Mouse (Mus musculus) 3134 (cell line): Measurements from ENCODE around the gene Aftph.

Source experiments
- DNase-seq: peaks from one replicate; pipeline ENCODE4 v3.0.0-alpha.2; 2011; ENCODE audit warnings: low spot score; ENCODE audit not compliant: insufficient read length; ENCODE audit errors: extremely low read depth

The Aftph gene

DNA sequence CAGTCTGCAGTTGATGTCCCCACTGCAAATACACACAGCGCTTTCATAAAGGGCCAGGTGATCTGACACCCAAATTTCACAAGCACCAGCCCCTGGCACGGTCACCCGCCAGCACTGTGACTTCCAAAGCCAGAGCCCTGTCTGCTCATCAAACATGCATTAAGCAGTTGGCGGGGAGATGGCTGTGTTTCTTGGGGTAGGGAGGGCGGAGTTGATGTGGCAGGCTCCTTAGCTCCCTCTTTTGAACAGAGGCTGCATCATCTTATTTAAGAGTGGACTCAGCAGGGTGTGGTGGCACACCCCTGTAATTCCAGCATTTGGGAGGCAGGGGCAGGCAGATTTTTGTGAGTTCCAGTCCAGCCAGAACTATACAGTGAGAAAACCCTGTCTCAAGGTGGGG, 91.9 kb downstream of the Aftph start:
- DNase-seq, result no peak

DNA sequence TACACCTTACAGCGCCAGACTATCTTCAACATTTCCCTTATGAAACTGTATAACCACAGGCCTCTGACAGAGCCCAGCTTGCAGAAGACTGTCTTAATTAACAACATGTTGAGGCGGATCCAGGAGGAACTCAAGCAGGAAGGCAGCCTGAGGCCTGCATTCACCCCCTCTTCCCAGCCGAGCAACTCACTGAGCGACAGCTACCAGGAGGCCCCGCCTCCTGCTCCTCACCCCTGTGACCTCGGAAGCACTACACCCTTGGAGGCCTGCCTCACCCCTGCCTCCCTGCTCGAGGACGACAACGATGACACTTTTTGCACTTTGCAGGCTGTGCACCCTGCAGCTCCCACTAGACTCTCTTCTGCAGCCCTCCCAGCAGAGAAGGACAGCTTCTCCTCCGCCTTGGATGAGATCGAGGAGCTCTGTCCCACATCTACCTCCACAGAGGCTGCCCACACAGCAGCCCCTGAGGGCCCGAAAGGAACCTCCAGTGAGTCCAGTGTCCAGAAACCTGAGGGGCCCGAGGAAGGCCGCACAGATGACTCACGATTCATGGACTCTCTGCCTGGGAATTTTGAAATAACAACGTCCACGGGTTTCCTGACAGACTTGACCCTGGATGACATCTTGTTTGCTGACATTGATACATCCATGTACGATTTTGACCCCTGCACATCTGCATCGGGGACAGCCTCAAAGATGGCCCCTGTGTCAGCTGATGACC, 93.3 kb downstream of the Aftph start:
- DNase-seq, result no peak

DNA sequence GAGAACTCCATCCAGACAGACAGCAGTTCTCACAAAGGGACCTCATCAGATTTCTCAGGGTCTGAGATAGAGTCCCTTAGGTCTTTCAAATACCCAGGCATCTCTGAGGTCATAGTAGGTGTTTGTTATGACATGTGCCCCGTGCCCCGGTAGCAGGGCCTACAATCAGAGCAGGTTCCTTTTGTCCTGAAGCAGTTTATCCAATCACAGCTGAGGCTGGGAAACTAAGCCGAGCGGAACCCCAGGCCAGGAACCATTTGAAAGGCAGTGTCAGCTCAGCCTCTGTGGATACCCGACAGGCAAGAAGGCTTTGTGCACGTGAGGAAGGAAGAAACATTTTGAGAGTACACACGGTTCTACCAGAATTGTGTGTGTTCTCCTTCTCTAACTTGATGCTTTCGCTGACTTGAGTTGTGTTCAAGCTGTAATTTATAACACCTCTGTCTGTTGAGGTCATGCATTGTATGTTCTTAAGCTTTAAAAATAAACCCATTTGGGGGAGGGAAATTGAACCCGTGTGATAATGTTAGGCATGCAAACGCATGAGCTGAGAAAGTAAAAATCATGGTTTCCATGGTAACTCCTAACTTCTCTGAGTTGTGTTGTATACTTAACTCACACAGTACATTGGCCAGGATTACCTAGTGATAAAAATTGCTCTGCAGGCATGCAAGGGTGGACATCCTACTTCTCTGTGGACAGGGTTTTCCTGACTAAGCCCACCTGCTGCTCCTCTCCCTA, 94.2 kb downstream of the Aftph start:
- DNase-seq, result no peak

DNA sequence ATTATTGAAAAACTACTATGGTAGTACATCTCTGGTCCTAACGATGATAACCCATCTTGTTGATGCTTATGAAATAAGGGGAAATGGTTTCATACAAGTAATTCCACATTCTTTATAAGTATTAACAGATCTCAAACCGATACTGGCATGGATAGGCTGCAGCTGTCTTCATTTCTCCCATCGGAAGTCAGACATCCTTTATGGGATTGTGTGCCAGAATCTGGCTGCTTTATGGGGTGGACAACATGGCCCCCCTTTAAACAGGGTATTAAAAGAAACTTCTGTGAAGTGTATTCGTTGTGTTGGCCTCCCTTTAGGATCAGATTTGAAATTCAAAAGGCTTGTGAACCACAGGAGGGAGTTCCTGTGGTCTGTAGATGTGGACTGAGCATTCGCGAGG, 95.2 kb downstream of the Aftph start:
- no peak for DNase-seq

DNA sequence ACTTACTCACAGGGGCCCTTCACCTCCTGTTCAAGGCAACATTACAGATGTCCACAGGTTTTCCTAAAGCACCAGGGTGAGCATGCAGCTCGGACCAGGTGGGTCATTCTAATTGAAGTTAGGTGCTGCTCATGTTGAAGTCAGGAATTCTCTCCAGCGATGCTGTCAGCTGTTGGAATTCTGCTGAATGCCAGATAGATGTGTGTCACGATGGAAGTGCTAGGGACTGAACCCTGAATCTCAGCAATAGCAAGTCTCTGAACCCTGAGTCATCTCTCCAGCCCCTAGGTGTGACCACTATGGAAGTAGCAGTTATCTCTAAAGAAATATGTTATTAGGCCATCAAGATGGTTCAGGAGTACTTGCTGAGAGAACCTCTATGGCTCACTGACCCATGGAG, 95.9 kb downstream of the Aftph start:
- no peak for DNase-seq

DNA sequence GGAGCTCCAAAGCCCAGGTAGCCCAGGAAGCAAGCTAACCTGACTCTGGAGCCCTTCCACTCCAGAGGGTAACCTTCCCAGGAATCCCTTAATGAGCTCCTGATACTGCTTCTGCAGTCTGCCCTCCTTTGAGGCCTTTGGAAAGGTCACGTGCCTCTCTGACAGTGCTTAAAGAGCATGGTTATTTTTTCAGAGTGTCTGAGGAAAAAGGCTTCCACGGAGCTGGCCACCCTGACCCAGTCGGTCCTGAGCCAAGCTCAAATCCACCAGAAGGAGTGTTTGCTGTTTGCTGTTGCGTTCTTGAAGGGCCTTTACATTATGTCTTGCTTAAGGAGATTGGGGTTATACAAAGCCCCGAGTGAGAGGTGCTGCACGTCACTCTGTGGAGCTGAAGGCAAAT, 96.5 kb downstream of the Aftph start:
- no peak for DNase-seq

DNA sequence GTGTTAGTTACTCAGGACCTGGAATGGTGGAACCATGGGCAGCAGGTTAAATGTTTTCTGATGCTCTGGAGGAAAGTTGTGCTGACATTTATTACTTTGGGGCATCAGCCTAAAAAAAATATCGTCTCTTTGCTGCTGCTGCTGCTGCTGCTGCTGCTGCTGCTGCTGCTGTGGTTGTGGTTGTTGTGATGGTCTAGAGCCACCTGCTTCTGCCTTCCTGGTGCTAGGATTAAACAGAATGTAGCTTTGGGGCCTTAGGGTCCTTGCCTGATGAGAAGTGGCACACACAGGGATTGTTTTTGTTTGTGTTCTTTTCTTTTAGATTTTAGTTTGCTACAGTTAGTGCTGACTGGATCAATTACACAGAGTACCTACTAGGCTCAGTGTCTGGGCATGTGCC, 97.2 kb downstream of the Aftph start:
- no peak for DNase-seq

DNA sequence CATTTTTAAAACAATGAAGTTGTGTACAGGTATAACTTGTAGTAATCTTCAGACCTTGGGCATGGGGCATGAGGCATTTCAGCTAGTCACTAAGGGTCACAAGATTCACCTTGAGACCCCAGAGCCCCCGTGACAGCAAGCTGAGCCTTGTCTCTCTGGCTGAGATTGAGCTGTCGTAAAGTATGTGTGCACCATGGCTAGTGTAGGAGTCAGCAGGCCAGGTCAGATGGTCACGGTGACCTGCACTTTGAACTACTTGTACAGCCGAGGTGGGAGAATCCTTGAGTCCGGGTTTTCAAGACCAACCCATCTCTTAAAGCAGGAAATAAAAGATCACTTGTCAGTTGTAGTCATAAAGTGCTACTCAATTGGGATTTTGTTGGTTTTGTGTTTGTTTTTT, 98.2 kb downstream of the Aftph start:
- no peak for DNase-seq

DNA sequence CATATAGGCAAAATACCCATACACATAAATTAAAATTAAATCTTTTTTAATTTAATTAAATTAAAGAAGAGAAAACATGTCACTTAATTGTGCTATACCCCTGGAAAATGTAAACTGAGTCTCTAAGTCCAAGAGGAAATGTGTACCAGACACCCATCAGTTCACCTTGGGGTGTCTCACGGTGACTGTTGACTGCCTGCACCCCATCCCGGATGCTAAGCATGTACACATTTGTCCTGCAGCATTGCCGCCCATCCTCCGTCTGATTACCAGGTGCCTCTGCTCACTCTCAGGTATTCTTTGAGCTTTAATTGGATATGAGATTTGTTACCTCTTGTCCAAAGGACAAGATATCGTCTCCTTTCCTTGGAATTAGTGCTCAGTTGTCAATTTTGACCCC, 99.1 kb downstream of the Aftph start:
- DNase-seq, result no peak

DNA sequence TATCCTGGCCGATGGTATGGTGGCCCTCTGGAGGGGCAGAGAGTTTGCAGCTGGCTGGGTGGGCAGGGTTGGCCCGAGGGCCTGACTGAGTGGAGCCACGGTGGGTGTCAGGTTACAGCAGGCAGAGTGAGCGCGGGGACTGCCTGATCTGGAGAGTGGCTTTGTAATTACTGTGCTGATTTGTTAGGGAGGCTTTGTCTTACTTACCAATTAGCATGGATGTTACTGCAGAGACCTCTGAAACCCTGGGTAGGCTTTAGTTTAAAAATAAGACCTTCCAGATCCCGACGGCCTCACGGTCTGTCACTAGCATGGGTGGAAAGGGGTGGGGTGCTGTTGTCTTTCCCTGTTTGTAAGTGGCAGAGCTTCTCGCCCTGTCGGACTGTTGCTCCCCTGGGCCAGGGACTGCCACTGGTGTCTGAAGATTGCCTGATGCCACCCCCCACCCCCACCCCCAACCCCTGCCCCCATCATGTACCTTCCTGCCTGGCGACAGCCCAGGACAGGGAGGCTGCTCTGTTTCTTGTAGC, 101.4 kb downstream of the Aftph start:
- DNase-seq, result peak; percentile 50

DNA sequence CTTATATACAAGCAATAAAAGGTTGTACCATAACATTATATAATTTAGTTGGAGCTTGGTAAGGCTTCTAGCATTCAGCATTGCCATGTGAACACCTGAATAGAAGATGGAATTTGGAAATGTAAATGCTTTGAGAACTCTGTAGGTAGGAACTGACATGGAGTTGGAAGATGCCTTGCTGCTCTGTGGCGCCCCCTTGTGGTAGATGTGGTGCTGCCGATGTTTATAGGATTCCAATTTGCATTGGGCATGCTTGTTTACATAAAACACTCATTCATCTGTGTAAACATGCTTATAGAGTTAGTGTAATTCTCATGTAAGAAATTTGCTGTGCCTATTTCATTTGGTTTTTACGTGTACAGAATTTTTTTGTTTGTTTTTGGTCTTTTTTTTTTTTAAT, 102.5 kb downstream of the Aftph start:
- DNase-seq, result no peak

DNA sequence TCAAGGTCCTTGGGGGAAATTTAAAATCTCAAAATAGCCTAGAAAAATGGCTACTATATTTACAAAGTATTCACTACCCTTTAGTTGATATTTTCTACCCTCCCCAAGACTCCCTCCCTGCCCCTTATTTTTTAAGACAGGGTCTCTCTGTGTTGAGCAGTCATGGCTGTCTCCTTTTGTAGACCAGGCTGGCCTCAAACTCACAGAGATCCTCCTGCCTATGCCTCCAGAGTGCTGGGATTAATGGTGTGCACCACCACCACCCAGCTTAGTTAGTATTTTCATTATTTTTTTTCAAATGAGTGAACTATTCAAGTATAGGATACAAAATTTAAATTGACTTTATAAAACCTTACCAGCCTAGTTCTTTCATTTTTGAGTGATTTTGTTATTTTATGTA, 104.3 kb downstream of the Aftph start:
- no peak for DNase-seq

DNA sequence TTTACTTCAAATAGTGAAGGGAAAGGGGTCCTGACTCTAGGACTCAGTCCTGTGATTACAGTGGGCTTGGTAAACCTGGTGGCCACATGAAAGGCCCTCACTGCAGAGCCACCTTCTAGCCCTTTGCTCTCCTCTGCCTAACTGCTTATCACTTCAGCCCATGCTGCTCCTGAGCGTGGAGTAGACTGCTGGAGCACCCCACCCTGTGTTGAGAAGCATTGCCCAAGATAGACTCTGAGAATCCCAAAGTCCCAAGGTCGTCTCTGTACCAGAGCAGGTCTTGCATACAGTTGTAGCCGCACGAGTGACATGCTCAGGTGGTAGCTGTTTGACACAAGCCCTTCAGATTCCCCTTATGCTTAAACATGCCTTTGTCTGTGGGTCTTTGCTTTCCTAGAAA, 105.3 kb downstream of the Aftph start:
- no peak for DNase-seq

DNA sequence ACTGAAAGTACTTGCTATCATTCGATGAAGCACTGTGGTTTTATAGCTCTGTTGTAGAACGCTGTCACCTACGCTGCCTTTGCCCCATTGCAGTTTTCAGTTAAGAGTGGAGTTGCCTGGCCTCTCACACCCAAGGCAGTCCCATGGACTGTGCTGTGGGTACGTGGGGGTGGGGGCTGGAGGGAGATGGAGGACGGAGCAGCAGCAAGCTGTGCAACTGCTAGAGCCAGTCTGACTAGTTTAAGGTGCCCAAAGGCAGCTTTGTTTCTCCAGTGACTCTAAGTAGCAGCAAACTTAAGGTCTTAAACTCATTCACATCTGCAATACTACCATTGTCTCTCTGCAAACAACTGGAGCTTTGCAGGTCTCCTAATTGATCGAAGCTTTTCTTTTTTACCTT, 105.7 kb downstream of the Aftph start:
- DNase-seq, result no peak
